Mouse (Mus musculus) megakaryocyte progenitor cell, adult 5-6 weeks (primary cell): ENCODE results near the gene Uqcrfs1. TPM values are rescaled to one million over a fixed set of nuclear protein-coding genes. Genes with fewer than 3 reads are reported as not detected.

Experiments used
- ATAC-seq: replicated peaks from 2 replicates; pipeline ENCODE4 v1.8.0; 2016; ENCODE audit warnings: mild to moderate bottlenecking, moderate TSS enrichment, inconsistent platforms; ENCODE audit not compliant: poor library complexity
- total RNA-seq, 2 experiments: library from RNA; stranded (forward) in 1 of 2; stranded (reverse) in 1 of 2; fragments of 157-497, 149-512 nt in 1 of 2; fragments of 200-1000 nt in 1 of 2; gene quantifications; 2 replicates each; pipeline versions ENCODE4 v1.2.3 to v1.2.4; 2015 to 2017

Gene Uqcrfs1
- total RNA-seq, 2 experiments from 2014 or later = 114 to 196 TPM

GRCm38 (mm10) chr13:30501860-30502395, 43.2 kb downstream of the Uqcrfs1 start:
- peak; percentile 61 for ATAC-seq

Other genes starting within 250 kb of the Uqcrfs1 start
- gene Agtr1a, start 208.9 kb downstream of the Uqcrfs1 start, total RNA-seq (2015) = 1.8 TPM in 2 replicates
- gene Agtr1a, start 208.9 kb downstream of the Uqcrfs1 start, total RNA-seq (2017) = 0.27 and 0.29 TPM in 2 replicates
- gene Dusp22, start 114.6 kb upstream of the Uqcrfs1 start, total RNA-seq (2015) = 1.9 and 5.2 TPM in 2 replicates
- 2.5 and 4.2 TPM in 2 replicates for gene Dusp22, start 114.6 kb upstream of the Uqcrfs1 start, total RNA-seq (2017)
- 0.05 and 0.47 TPM in 2 replicates for gene Irf4, start 203.9 kb upstream of the Uqcrfs1 start, total RNA-seq (2015)
- 0.07 and 0.29 TPM in 2 replicates for gene Irf4, start 203.9 kb upstream of the Uqcrfs1 start, total RNA-seq (2017)